Mouse (Mus musculus) lung, adult 2 months (tissue): ENCODE measurements at regions not wholly inside any gene's neighbourhood (a gene's known extent, or its start where the extent isn't known, plus 50 kb on each side); places are given as distances from the start of the nearest gene placed in this dataset.

Experiments
- CTCF ChIP-seq: fragments of 200-500 bp; IDR thresholded peaks from 2 replicates; pipeline ENCODE4 v1.5.1; 2011; ENCODE audit warnings: mild to moderate bottlenecking, low read length, control low read depth; ENCODE audit not compliant: insufficient read depth
- POLR2A ChIP-seq: fragments of 200-500 bp; IDR thresholded peaks from 2 replicates; pipeline ENCODE4 v1.6.1; 2011; ENCODE audit warnings: low read depth, mild to moderate bottlenecking, control low read depth, low read length, borderline replicate concordance; ENCODE audit errors: extremely low read depth

- TF ChIP-seq CTCF (no peak), POLR2A (no peak)
These were observed 122.1 kb downstream of the Zfp36l1 start for GRCm38 (mm10) chr12:79990751-79991150.
